In the genomic region with DNA sequence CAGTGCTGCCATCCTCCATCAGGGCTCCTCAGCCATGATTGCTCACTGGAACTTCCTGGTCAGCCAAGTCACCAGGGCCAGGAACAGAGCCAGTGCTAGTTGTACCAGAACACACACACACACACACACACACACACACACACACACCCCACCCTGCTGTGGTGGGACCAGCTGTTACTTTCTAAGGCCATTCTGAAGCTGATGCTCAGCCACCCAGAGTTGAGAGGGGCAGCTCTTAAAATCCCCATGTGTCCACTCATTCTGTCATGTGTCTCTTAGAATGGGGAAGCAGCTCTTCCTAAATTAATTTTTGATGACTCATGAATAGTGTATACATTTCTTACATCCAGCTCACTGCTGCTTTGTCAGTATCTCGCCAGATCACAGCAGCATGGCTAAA, we compare ENCODE assay signal across 23 mouse cellular contexts.
A peak's percentile ranks its signal among the peaks of the same experiment; 100 is the strongest.
DNase-seq lines count a peak whose midpoint lies in the region; ATAC-seq and TF ChIP-seq lines count a peak whose summit lies in the region.
"Had no signal": no experiment of that assay in that cellular context is flagged by ENCODE, and none has a peak within 500 bp of the region (broad histone marks: within the 10 kb centered on the region; RNA-seq: fewer than 3 reads in every experiment).

No protein-coding gene starts in this region.

- no peak overlapping the region for H3K27ac ChIP-seq in heart, embryonic 10.5 days
- H3K27ac ChIP-seq: embryonic facial prominence, embryonic 15.5 days; stomach, embryonic 15.5 days had no signal

- H3K27me3 ChIP-seq in heart, embryonic 10.5 days (ENCODE audit: insufficient read depth, poor library complexity, severe bottlenecking) = no peaks in the 10 kb centered on the region
- H3K27me3 ChIP-seq: embryonic facial prominence, embryonic 15.5 days; stomach, embryonic 15.5 days had no signal

- peaks cover 7% of the 10 kb centered on the region for H3K4me1 ChIP-seq in heart, embryonic 10.5 days
- 0 out of 2 replicates have a peak, but pooled peaks cover 3% of the 10 kb centered on the region for H3K4me1 ChIP-seq in lung, adult 2 months (ENCODE audit: control insufficient read depth, insufficient read depth, low read length)
- H3K4me1 ChIP-seq: embryonic facial prominence, embryonic 15.5 days; stomach, embryonic 15.5 days had no signal

- TF ChIP-seq CTCF in lung, adult 2 months (IDR thresholded peaks at IDR 0.05; ENCODE audit: insufficient read depth, low read length) = no peak

- peaks cover 8% of the 10 kb centered on the region; the same call in 1 of the 2 replicates for H3K36me3 ChIP-seq in heart, embryonic 10.5 days
- H3K36me3 ChIP-seq: embryonic facial prominence, embryonic 15.5 days; stomach, embryonic 15.5 days had no signal

- no peak overlapping the region for H3K4me3 ChIP-seq in heart, embryonic 10.5 days
- H3K4me3 ChIP-seq in lung, adult 2 months (replicated peaks; ENCODE audit: extremely low read depth, low read depth, low read length) = no peak overlapping the region
- H3K4me3 ChIP-seq: embryonic facial prominence, embryonic 15.5 days; stomach, embryonic 15.5 days had no signal

- peaks cover 7% of the 10 kb centered on the region for H3K9me3 ChIP-seq in heart, embryonic 10.5 days
- H3K9me3 ChIP-seq: stomach, embryonic 15.5 days had no signal

- DNase-seq in cerebellum, postnatal 10 days = peak; percentile 45 to 52
- DNase-seq in 3134 (ENCODE audit: extremely low read depth, insufficient read length, low spot score) = peak; percentile 18
- peak; percentile 61 for DNase-seq in NIH3T3 (ENCODE audit: low read depth)
- no peak for DNase-seq in gastrocnemius, adult 18-20 months (ENCODE audit: low spot score)
- DNase-seq in heart, embryonic 10.5 days (ENCODE audit: low spot score) = no peak
- DNase-seq in lung, adult 2 months = no peak
- DNase-seq: adrenal gland, adult 2 months; B cell, adult 2 months; cerebellum, adult 9-10 months; embryo, embryonic 11 days; gastrocnemius, postnatal 14 days; kidney, adult 18-20 months; kidney, postnatal 14 days; liver; liver, postnatal 0 days; lung, postnatal 36 days; spleen, adult 18-20 months; thymus, postnatal 14 days had no signal

- ATAC-seq in cerebellum, adult (ENCODE audit: insufficient number of reproducible peaks, low FRiP score, low TSS enrichment) = no peak
- ATAC-seq in megakaryocyte, adult 5-6 weeks (ENCODE audit: poor library complexity, severe bottlenecking) = peak; percentile 72
- ATAC-seq: liver, postnatal 0 days; midbrain, embryonic 16.5 days had no signal

- WGBS in heart, embryonic 10.5 days = 74% methylated on average over 1 of the region's 1 CpGs
- 80% methylated on average over 1 of the region's 1 CpGs for WGBS in lung, adult 2 months

- no peak for TF ChIP-seq POLR2A in lung, adult 2 months (IDR thresholded peaks at IDR 0.05; ENCODE audit: borderline replicate concordance, extremely low read depth, low read depth, low read length)

Comparison
In these comparisons a context has a peak if more than half of its experiments do, and no peak if none do; other contexts are left out.
1. DNase-seq: peak in cerebellum, postnatal 10 days (2 of 2), 3134 (single experiment) and NIH3T3 (single experiment); none in gastrocnemius, adult 18-20 months (single experiment), heart, embryonic 10.5 days (single experiment) and lung, adult 2 months (single experiment).